Mouse (Mus musculus) cerebellum, adult 11-12 months (tissue): ENCODE measurements around the gene Lrrtm3.
A peak's percentile ranks its signal among the peaks of the same experiment; 100 is the strongest.

Source experiments
- DNase-seq: peaks from one replicate; pipeline ENCODE4 v3.0.0; 2022

Lrrtm3 gene

DNA sequence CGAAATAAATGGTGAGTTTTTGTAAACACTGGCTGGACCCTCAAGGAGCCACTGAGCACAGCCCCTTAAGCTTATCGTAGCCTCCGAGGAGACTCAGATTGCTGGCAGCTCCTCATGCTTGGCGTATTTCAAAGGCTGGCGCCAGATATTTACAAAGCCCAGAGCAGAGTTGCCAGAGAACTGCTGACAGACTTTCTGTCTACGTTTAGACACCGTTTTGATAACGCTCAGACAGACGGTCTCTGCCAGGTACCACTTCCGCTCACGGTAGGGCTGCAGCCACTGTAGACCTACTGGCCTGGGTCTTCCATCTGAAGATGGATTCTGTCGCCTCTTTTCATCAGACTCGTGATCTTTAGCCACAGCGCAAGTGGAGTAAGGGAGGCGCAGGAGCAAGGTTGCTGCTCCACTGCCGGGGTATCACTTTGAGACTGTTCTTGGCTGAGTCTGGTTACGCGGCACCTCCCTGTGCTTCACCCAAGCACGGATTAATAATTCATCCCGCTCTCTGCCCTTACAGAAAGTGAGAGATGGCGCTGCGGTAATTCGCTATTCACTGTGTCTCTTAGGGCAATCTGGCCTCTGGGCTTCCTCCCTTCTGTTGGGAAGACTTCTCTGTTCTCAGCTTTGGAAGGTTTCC lies 203.5 kb downstream of the Lrrtm3 start:
- DNase-seq: peak; percentile 21

DNA sequence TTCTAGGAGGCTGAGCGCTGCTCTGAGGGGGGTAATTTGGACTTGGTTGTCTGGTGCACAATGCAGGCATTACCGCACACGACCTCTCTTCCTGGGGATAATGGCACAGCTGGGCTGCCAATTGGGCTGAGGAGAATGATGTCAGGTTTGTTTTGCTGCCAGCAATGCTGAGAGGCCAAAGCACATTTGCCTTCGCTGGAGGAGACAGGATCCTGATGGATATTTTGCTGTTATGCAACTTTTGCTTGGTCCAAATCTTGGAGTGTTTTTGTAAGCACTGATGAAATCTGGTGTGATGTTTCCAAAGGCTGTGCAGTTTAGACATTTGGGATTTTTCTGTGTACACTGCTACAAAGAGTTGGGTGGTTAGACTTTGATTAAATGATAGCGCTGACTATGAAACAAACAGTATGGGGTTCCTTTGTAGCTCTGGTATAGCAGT lies 209.6 kb downstream of the Lrrtm3 start:
- peak; percentile 85 for DNase-seq
